7 mouse cellular contexts compared by ENCODE assay signal in genomic region chr13:51964416-51964815, GRCm38 (mm10).
DNase-seq lines count a peak whose midpoint lies in the region; ATAC-seq and TF ChIP-seq lines count a peak whose summit lies in the region.

No protein-coding gene starts in this region.

- peak overlapping the region; percentile 71 for H3K27ac ChIP-seq in heart, embryonic 13.5 days (replicated peaks)
- 0 out of 2 replicates have a peak overlapping the region, but pooled peaks have one; percentile 12 for H3K27ac ChIP-seq in limb, embryonic 13.5 days
- H3K27ac ChIP-seq in stomach, embryonic 14.5 days (ENCODE audit: low read length), result peak overlapping the region; percentile 48; the same call in 1 of the 2 replicates

- no peak overlapping the region for H3K4me2 ChIP-seq in heart, embryonic 13.5 days
- H3K4me2 ChIP-seq in limb, embryonic 13.5 days (replicated peaks), result no peak overlapping the region
- H3K4me2 ChIP-seq in stomach, embryonic 14.5 days (replicated peaks; ENCODE audit: low read depth, low read length), result no peak overlapping the region

- no peak overlapping the region for H3ac ChIP-seq in C2C12 (ENCODE audit: control insufficient read depth, insufficient read length, low read depth)

- peak; percentile 14 for DNase-seq in ES-CJ7 (ENCODE audit: low read depth, low spot score)
- no peak for DNase-seq in ovary, postnatal 36 days (ENCODE audit: low spot score)
- DNase-seq in right cerebral cortex, adult 18-20 months, result no peak

- H3K4me3 ChIP-seq in C2C12 (ENCODE audit: insufficient read depth, poor library complexity, severe bottlenecking), result no peak overlapping the region
- H3K4me3 ChIP-seq in heart, embryonic 13.5 days, result no peak overlapping the region
- no peak overlapping the region for H3K4me3 ChIP-seq in limb, embryonic 13.5 days
- H3K4me3 ChIP-seq in stomach, embryonic 14.5 days (ENCODE audit: low read depth, low read length), result no peak overlapping the region

- peak overlapping the region; percentile 33 for H3K9ac ChIP-seq in heart, embryonic 13.5 days
- no peak overlapping the region for H3K9ac ChIP-seq in limb, embryonic 13.5 days
- H3K9ac ChIP-seq in stomach, embryonic 14.5 days (replicated peaks; ENCODE audit: low read depth, low read length), result no peak overlapping the region

- no peaks in the 10 kb centered on the region for H3K9me3 ChIP-seq in heart, embryonic 13.5 days
- H3K9me3 ChIP-seq in limb, embryonic 13.5 days, result no peaks in the 10 kb centered on the region
- no peaks in the 10 kb centered on the region for H3K9me3 ChIP-seq in stomach, embryonic 14.5 days (ENCODE audit: control insufficient read depth, low read depth, low read length)

- H3K4me1 ChIP-seq in heart, embryonic 13.5 days, result peaks cover 51% of the 10 kb centered on the region
- H3K4me1 ChIP-seq in limb, embryonic 13.5 days, result peaks cover 32% of the 10 kb centered on the region
- peaks cover 26% of the 10 kb centered on the region for H3K4me1 ChIP-seq in stomach, embryonic 14.5 days (ENCODE audit: control insufficient read depth, insufficient read depth, low read length)

- no peak for ATAC-seq in heart, embryonic 13.5 days (ENCODE audit: extremely low read depth, insufficient number of reproducible peaks, low FRiP score, low TSS enrichment)
- ATAC-seq in limb, embryonic 13.5 days (ENCODE audit: low FRiP score, low read depth), result no peak
- 0 out of 2 replicates have a peak, but pooled peaks have one; percentile 33 for ATAC-seq in stomach, embryonic 14.5 days (ENCODE audit: insufficient number of reproducible peaks, insufficient read depth, low FRiP score, low read depth)

- TF ChIP-seq CTCF in C2C12 (IDR thresholded peaks at IDR 0.05; ENCODE audit: control insufficient read depth, insufficient read depth, insufficient read length), result no peak

- H3K79me2 ChIP-seq in C2C12 (ENCODE audit: control insufficient read depth, insufficient read depth), result no peaks in the 10 kb centered on the region

- H3K36me3 ChIP-seq in C2C12 (ENCODE audit: control insufficient read depth, insufficient read depth), result no peaks in the 10 kb centered on the region
- H3K36me3 ChIP-seq in heart, embryonic 13.5 days, result no peaks in the 10 kb centered on the region
- no peaks in the 10 kb centered on the region for H3K36me3 ChIP-seq in limb, embryonic 13.5 days
- H3K36me3 ChIP-seq in stomach, embryonic 14.5 days (ENCODE audit: control insufficient read depth, insufficient read depth, low read length), result no peaks in the 10 kb centered on the region

- no peaks in the 10 kb centered on the region for H3K27me3 ChIP-seq in C2C12 (ENCODE audit: control insufficient read depth, insufficient read depth, insufficient read length)
- H3K27me3 ChIP-seq in heart, embryonic 13.5 days (replicated peaks), result no peaks in the 10 kb centered on the region
- H3K27me3 ChIP-seq in limb, embryonic 13.5 days, result no peaks in the 10 kb centered on the region
- H3K27me3 ChIP-seq in stomach, embryonic 14.5 days (ENCODE audit: control insufficient read depth, insufficient read depth, low read length), result no peaks in the 10 kb centered on the region

- H3K79me3 ChIP-seq in C2C12 (ENCODE audit: low read depth), result no peaks in the 10 kb centered on the region

- 52% methylated on average over 6 of the region's 6 CpGs for WGBS in heart, embryonic 13.5 days
- WGBS in limb, embryonic 13.5 days, result 36% methylated on average over 6 of the region's 6 CpGs
- WGBS in stomach, embryonic 14.5 days, result 40% methylated on average over 6 of the region's 6 CpGs

TF ChIP-seq in C2C12, 6 proteins besides CTCF, POLR2A, EP300 and RAD21:
- TF ChIP-seq CEBPB (IDR thresholded peaks at IDR 0.05; ENCODE audit: low read depth) (no peak), MYOD1 (IDR thresholded peaks at IDR 0.05; ENCODE audit: control insufficient read depth, insufficient read length, low read depth) (no peak), MYOG (IDR thresholded peaks at IDR 0.05; ENCODE audit: control insufficient read depth, extremely low read depth, insufficient read length) (no peak), USF1 (IDR thresholded peaks at IDR 0.05; ENCODE audit: low read depth) (no peak), MAX (IDR thresholded peaks at IDR 0.05) (peak; percentile 11), FOSL1 (IDR thresholded peaks at IDR 0.05; ENCODE audit: insufficient read depth, low read length, poor library complexity, severe bottlenecking) (no peak)

Comparison
In these comparisons a context has a peak if more than half of its experiments do, and no peak if none do; other contexts are left out.
1. H3K27ac ChIP-seq: peak in every context shown above with its lines; median percentile 71 in heart, embryonic 13.5 days; 48 in stomach, embryonic 14.5 days; 12 in limb, embryonic 13.5 days.